Mouse (Mus musculus) gastrocnemius, postnatal 36 days (tissue): ENCODE data around the gene Atg101. TPM values are rescaled to one million over a fixed set of nuclear protein-coding genes. Genes with fewer than 3 reads are reported as not detected.

Experiments used
- DNase-seq, 2 experiments: peaks; one replicate each; pipeline ENCODE4 v3.0.0; 2022
- intact Hi-C: fragments of 180-260 bp; cut with DNase I; formaldehyde crosslinking; loops from one replicate; pipeline ENCODE4 v1.15.1; 2025
- total RNA-seq, 2 experiments: library from RNA; stranded (reverse); gene quantifications; 2 replicates each; pipeline ENCODE4 v1.2.3; 2021

Gene Atg101
- total RNA-seq, 2 experiments from 2014 or later = 30.6 to 32.6 TPM

- intact Hi-C loops = no loop called here
- no peak for DNase-seq
These were observed 30.5 kb upstream of the Atg101 start for GRCm38 (mm10) chr15:101253563-101253885.

GRCm38 (mm10) chr15:101253886-101254795, 29.9 kb upstream of the Atg101 start, which contains the start of gene Nr4a1:
Gene Nr4a1, plus strand, starts transcription at chr15:101254269.
- intact Hi-C loops = no loop called here

GRCm38 (mm10) chr15:101255842-101256462, 28.1 kb upstream of the Atg101 start:
- DNase-seq = no peak

More at GRCm38 (mm10) chr15:101253886-101254795, 29.9 kb upstream of the Atg101 start, which contains the start of gene Nr4a1:
- DNase-seq = peak; percentile 75 to 79

GRCm38 (mm10) chr15:101256463-101257206, 27.4 kb upstream of the Atg101 start:
- DNase-seq = no peak

More at GRCm38 (mm10) chr15:101255842-101256462, 28.1 kb upstream of the Atg101 start:
- intact Hi-C loops = no loop called here

DNA sequence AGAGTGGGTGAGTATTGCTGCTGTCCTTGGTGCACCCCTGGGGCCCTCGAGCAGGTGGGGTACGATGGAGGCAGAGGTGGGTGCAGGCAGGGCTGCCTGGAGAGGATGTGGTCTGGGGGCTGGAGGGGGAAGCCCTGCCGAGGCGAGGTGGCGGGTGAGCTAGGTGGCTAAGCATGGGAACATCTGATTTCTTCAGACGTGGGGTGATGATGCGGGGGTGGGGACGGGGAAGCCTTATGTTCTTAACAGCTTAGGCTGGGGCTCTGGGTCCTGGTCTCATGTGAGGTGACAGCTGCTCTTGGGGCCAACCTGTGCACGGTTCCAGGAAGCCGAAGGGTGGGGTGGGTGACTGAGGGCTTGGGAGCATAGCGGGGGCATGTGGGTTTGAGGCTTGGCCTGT, 25.7 kb upstream of the Atg101 start:
- DNase-seq = no peak
- intact Hi-C loops = no loop called here

More at GRCm38 (mm10) chr15:101256463-101257206, 27.4 kb upstream of the Atg101 start:
- intact Hi-C loops = no loop called here

GRCm38 (mm10) chr15:101259922-101260321, 24.1 kb upstream of the Atg101 start:
- intact Hi-C loops = no loop called here
- DNase-seq = no peak

GRCm38 (mm10) chr15:101260387-101260786, 23.7 kb upstream of the Atg101 start:
- intact Hi-C loops = no loop called here
- DNase-seq = peak; percentile 81 to 87

DNA sequence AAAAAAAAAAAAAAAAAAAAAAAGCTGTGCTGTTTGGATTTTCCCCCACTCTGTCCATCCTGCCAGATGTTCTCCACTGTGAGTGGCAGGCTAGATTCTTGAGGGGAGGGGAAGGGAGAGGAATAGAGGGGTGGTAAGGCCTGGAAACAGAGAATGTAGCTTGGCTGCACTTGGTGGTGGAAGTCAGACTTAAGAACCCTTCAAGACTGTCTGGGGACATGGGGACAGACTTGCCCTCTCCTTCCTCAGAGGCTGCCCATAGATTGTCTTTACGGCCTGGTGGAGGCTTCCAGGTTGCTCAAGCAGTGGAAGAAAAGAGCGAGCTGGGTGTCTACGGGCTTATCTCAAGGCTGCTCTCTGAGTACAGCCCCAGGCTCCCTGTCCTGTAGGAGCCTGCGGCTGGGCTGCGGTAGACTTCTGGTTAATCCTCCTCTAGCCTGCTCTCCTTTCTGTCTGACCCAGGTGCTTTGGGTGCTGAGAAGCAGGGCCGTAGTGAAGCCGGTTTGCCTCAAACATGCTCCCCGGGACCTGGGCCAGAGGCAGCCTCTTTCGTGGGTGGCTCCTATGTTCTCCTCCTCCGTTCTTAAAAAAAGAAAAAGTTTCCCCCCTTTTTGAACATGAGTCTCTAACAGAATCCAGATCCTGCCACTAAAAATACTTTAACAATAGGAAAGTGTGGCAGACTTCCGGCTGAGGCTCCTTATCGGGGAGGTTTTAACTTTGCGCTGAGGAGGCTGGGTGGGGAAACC, 23.0 kb upstream of the Atg101 start:
- no peak for DNase-seq
- intact Hi-C loops = no loop called here

DNA sequence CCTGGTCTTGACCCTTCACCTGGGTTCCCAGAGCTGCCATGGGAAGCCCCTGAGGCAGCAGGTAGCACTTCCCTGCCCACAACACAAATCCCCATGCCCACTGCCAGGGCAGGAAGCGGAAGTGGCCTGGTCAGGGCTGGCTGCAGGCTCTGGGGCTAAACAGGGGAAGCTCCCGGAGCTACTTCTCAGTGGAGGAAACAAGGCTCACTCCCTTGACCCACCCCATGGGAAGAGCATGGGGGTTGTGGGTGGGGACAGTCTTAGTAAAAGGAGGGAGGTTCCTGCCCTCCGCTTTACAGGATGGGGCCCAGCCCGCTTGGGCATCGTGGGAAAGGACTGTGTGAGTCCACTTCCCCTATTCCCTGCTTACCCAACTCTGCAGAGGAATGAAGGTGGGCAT, 21.6 kb upstream of the Atg101 start:
- peak in 1 of 2 experiments; percentile 18 for DNase-seq

GRCm38 (mm10) chr15:101266132-101266963, 17.7 kb upstream of the Atg101 start:
- intact Hi-C loops = no loop called here
- DNase-seq = peak; percentile 90 to 97

More for the DNA sequence above, 21.6 kb upstream of the Atg101 start:
- intact Hi-C loops = no loop called here

DNA sequence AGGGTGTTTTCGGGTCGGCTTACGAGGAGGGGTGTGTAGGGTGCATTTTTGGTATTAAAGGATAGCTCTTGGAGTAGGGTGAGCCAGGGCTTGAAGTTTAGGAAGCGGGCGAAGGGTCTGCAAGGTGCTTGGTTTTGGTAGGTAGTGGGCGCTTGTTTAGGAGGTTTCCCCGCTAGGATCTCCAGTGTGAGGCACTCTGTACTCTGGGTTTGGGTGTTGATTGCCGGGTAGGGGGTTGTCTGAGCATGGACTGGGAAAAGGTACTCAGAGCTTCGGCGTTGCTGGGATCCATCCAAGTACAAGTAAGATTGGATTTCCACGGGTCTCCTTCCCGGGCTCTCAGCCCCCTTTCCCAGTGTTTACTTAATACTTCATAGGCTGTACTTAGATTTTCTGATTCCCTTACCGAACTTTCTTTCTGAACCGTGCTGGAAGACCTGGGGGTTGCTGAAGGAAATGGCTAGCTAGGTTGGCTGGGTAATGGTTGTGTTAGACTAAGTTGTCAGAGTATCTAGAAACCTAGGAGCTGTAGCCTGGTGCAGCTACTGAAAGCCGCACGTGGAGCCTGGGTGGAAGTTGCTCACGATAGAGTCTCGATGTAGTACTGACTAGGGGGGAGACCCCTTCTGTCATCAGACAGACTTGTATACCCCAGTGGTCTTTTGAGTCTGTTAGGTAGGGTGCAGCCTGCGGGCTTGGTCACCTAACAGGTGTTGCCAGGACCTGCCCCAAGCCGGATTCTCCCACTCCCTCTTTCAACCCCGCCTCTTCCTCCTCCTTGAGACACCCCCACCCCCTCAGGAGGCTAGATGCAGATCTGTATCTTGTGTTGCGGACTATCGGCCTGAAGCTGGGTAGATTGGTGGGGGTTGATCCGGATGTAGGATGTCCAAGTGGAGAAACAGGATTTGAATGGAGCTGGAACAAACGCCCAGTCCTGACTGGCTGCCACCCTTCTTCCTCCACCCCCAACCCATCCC, 16.7 kb upstream of the Atg101 start:
- no peak for DNase-seq
- intact Hi-C loops = no loop called here

- DNase-seq = no peak
These were observed 13.8 kb upstream of the Atg101 start for GRCm38 (mm10) chr15:101270101-101270820.

GRCm38 (mm10) chr15:101271107-101271506, 13.0 kb upstream of the Atg101 start:
- no peak for DNase-seq
- intact Hi-C loops = no loop called here

More at GRCm38 (mm10) chr15:101270101-101270820, 13.8 kb upstream of the Atg101 start:
- intact Hi-C loops = no loop called here

DNA sequence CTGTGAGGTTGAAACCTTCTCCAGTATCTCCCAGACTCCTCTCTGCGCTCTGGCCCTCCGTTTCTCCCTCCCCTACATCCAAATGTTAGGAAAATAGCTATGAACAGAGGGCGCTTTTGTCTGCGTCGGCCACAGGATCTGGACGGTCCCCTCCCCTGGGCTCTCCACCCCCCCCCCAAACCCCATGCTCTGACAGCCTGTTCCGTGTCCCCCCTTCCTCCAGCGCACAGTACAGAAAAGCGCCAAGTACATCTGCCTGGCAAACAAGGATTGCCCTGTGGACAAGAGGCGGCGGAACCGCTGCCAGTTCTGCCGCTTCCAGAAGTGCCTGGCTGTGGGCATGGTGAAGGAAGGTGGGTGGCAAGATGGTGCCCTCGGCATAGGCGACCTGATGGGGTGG, 12.6 kb upstream of the Atg101 start:
- no peak for DNase-seq
- intact Hi-C loops = no loop called here

DNA sequence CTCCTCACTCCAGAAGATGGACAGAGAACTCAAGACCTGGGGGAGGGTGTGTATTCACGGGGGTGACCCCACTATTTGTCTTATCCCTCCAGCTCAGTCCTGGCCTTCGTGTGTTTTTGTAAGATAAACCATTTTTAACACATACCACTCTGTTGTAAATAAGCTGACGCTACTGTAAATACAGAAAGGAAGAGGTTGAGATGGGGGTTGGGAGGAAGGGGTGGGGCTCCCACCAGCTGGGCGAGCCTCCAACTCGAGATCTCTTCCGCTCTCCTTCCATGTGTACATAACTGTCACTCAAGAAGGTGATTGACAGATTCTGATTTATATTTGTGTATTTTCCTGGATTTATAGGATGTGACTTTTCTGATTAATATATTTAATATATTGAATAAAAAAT, 9.7 kb upstream of the Atg101 start:
- intact Hi-C loops = no loop called here
- no peak for DNase-seq

DNA sequence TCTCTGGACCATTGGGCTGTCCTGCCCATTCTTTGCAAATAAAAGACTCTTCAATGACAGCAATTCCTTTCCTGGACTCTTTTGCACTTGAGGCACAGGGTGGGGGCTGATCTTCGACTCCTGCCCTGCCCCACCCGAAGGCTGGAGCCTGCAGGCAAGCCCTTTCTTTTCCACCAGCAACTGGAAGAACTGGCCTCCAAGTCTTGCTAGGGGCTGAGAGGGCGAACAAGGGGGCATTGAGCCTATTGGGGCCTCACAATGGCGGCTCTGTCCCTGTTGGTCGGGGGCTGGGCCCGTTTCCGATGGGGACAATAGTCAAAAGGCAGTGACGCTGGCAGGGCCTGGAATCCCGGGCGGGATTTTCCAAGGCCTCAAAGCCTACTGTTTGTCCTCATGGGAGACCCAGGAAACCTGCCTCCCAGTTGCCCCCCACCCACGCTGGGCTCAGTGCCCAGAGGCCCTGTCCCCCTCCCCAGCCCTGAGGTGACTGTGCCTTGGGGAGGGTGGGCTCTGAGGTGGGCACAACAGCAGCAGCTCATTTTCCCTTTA, 6.6 kb upstream of the Atg101 start:
- no peak for DNase-seq
- intact Hi-C loops = no loop called here

GRCm38 (mm10) chr15:101278589-101278988, 5.5 kb upstream of the Atg101 start:
- intact Hi-C loops = no loop called here
- DNase-seq = peak in 1 of 2 experiments; percentile 60
